Mouse (Mus musculus): ENCODE results near the gene Opn4.

DNA sequence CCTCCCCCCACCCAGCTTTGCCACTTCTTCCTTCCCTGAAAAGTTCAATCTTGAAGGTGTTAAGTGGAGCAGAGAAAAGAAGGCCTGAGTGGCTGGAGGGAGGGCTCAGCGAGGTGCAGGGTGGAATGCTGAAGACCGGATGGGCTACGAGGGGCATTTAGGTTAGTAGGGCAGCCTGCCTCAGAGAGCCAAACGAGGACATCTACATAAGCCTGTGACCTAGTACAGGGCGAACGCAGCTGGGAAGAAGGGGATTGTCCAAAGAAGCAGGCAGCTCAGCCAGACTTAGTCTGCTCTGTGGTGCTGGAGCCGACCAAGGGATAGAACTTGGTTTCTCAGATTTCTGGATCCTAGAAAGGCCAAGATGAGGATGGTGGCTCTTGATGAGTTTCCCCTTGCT lies 44.2 kb upstream of the Opn4 start:
- TF ChIP-seq FLI1 (IDR thresholded peaks at IDR 0.05; ENCODE audit: low read length): no peak
- no peak for TF ChIP-seq GATA1 (IDR thresholded peaks at IDR 0.05; ENCODE audit: borderline replicate concordance, low read length)

Data from megakaryocyte, embryonic 14.5 days (primary cell).